Mouse (Mus musculus): ENCODE measurements around the gene Slc48a1. TPM values are rescaled to one million over a fixed set of nuclear protein-coding genes. Genes with fewer than 3 reads are reported as not detected.

The Slc48a1 gene
- polyA plus RNA-seq, 1 experiment from 2014 or later: 122 TPM

- 68% methylated on average over 4 of the region's 4 CpGs for WGBS
Measured at GRCm38 (mm10) chr15:97742600-97742999, 35.7 kb upstream of the Slc48a1 start.

GRCm38 (mm10) chr15:97743210-97743609 is 35.1 kb upstream of the Slc48a1 start:
- H3K27ac ChIP-seq (ENCODE audit: low read depth, low read length): no peak overlapping the region
- H3K27me3 ChIP-seq (replicated peaks; ENCODE audit: control insufficient read depth, insufficient read depth, low read length): no peaks in the 10 kb centered on the region
- H3K36me3 ChIP-seq (ENCODE audit: control insufficient read depth, insufficient read depth, low read length): no peaks in the 10 kb centered on the region
- 91% methylated on average over 5 of the region's 5 CpGs for WGBS
- peaks cover 6% of the 10 kb centered on the region for H3K4me1 ChIP-seq (ENCODE audit: control insufficient read depth, insufficient read depth, low read depth, low read length)
- no peak for ATAC-seq
- H3K4me3 ChIP-seq (ENCODE audit: low read length): no peak overlapping the region
- peaks cover 2% of the 10 kb centered on the region; the same call in 1 of the 2 replicates for H3K9me3 ChIP-seq (ENCODE audit: control insufficient read depth, low read length)
- no peak overlapping the region for H3K9ac ChIP-seq (ENCODE audit: low read depth, low read length)
- no peak overlapping the region for H3K4me2 ChIP-seq (ENCODE audit: low read length)

More at GRCm38 (mm10) chr15:97742600-97742999, 35.7 kb upstream of the Slc48a1 start:
- Histone ChIP-seq H3K4me1 (ENCODE audit: control insufficient read depth, insufficient read depth, low read depth, low read length) (peaks cover 6% of the 10 kb centered on the region), H3K27ac (ENCODE audit: low read depth, low read length) (no peak overlapping the region), H3K4me2 (ENCODE audit: low read length) (no peak overlapping the region), H3K4me3 (ENCODE audit: low read length) (no peak overlapping the region), H3K36me3 (ENCODE audit: control insufficient read depth, insufficient read depth, low read length) (no peaks in the 10 kb centered on the region), H3K9ac (ENCODE audit: low read depth, low read length) (no peak overlapping the region), H3K27me3 (replicated peaks; ENCODE audit: control insufficient read depth, insufficient read depth, low read length) (no peaks in the 10 kb centered on the region), H3K9me3 (ENCODE audit: control insufficient read depth, low read length) (peaks cover 2% of the 10 kb centered on the region; the same call in 1 of the 2 replicates)
- no peak for ATAC-seq

- no peak for ATAC-seq
- Histone ChIP-seq H3K27ac (ENCODE audit: low read depth, low read length) (no peak overlapping the region), H3K4me2 (ENCODE audit: low read length) (no peak overlapping the region), H3K4me1 (ENCODE audit: control insufficient read depth, insufficient read depth, low read depth, low read length) (peaks cover 6% of the 10 kb centered on the region), H3K27me3 (replicated peaks; ENCODE audit: control insufficient read depth, insufficient read depth, low read length) (no peaks in the 10 kb centered on the region), H3K4me3 (ENCODE audit: low read length) (no peak overlapping the region), H3K36me3 (ENCODE audit: control insufficient read depth, insufficient read depth, low read length) (no peaks in the 10 kb centered on the region), H3K9me3 (ENCODE audit: control insufficient read depth, low read length) (0 out of 2 replicates have a peak, but pooled peaks cover 2% of the 10 kb centered on the region), H3K9ac (ENCODE audit: low read depth, low read length) (peak overlapping the region; percentile 22; the same call in 1 of the 2 replicates)
- WGBS: 68% methylated on average over 12 of the region's 12 CpGs
Measured at GRCm38 (mm10) chr15:97743961-97744525, 34.3 kb upstream of the Slc48a1 start.

GRCm38 (mm10) chr15:97744930-97745329 is 33.4 kb upstream of the Slc48a1 start:
- Histone ChIP-seq H3K36me3 (ENCODE audit: control insufficient read depth, insufficient read depth, low read length) (no peaks in the 10 kb centered on the region), H3K4me2 (ENCODE audit: low read length) (no peak overlapping the region), H3K27ac (ENCODE audit: low read depth, low read length) (no peak overlapping the region), H3K9ac (ENCODE audit: low read depth, low read length) (no peak overlapping the region), H3K9me3 (ENCODE audit: control insufficient read depth, low read length) (0 out of 2 replicates have a peak, but pooled peaks cover 2% of the 10 kb centered on the region), H3K4me3 (ENCODE audit: low read length) (no peak overlapping the region), H3K27me3 (replicated peaks; ENCODE audit: control insufficient read depth, insufficient read depth, low read length) (no peaks in the 10 kb centered on the region), H3K4me1 (ENCODE audit: control insufficient read depth, insufficient read depth, low read depth, low read length) (peaks cover 6% of the 10 kb centered on the region)
- peak; percentile 55 for ATAC-seq
- WGBS: 58% methylated on average over 10 of the region's 10 CpGs

GRCm38 (mm10) chr15:97745331-97745730 is 33.0 kb upstream of the Slc48a1 start:
- no peaks in the 10 kb centered on the region for H3K9me3 ChIP-seq (ENCODE audit: control insufficient read depth, low read length)
- no peaks in the 10 kb centered on the region for H3K36me3 ChIP-seq (ENCODE audit: control insufficient read depth, insufficient read depth, low read length)
- H3K9ac ChIP-seq (ENCODE audit: low read depth, low read length): no peak overlapping the region
- WGBS: 67% methylated on average over 10 of the region's 10 CpGs
- H3K27ac ChIP-seq (ENCODE audit: low read depth, low read length): no peak overlapping the region
- H3K4me3 ChIP-seq (ENCODE audit: low read length): no peak overlapping the region
- H3K27me3 ChIP-seq (replicated peaks; ENCODE audit: control insufficient read depth, insufficient read depth, low read length): no peaks in the 10 kb centered on the region
- no peak for ATAC-seq
- H3K4me1 ChIP-seq (ENCODE audit: control insufficient read depth, insufficient read depth, low read depth, low read length): peaks cover 6% of the 10 kb centered on the region
- no peak overlapping the region for H3K4me2 ChIP-seq (ENCODE audit: low read length)

GRCm38 (mm10) chr15:97746278-97746677 is 32.0 kb upstream of the Slc48a1 start:
- H3K4me3 ChIP-seq (ENCODE audit: low read length): no peak overlapping the region
- H3K9ac ChIP-seq (ENCODE audit: low read depth, low read length): no peak overlapping the region
- H3K9me3 ChIP-seq (ENCODE audit: control insufficient read depth, low read length): no peaks in the 10 kb centered on the region
- ATAC-seq: no peak
- H3K4me1 ChIP-seq (ENCODE audit: control insufficient read depth, insufficient read depth, low read depth, low read length): peaks cover 10% of the 10 kb centered on the region
- 93% methylated on average over 10 of the region's 10 CpGs for WGBS
- no peaks in the 10 kb centered on the region for H3K27me3 ChIP-seq (replicated peaks; ENCODE audit: control insufficient read depth, insufficient read depth, low read length)
- H3K36me3 ChIP-seq (ENCODE audit: control insufficient read depth, insufficient read depth, low read length): no peaks in the 10 kb centered on the region
- no peak overlapping the region for H3K4me2 ChIP-seq (ENCODE audit: low read length)
- no peak overlapping the region for H3K27ac ChIP-seq (ENCODE audit: low read depth, low read length)

- H3K4me1 ChIP-seq (ENCODE audit: control insufficient read depth, insufficient read depth, low read depth, low read length): peaks cover 10% of the 10 kb centered on the region
Measured at GRCm38 (mm10) chr15:97746748-97747147, 31.6 kb upstream of the Slc48a1 start.

GRCm38 (mm10) chr15:97747486-97747885 is 30.8 kb upstream of the Slc48a1 start:
- Histone ChIP-seq H3K36me3 (ENCODE audit: control insufficient read depth, insufficient read depth, low read length) (no peaks in the 10 kb centered on the region), H3K4me1 (ENCODE audit: control insufficient read depth, insufficient read depth, low read depth, low read length) (peaks cover 6% of the 10 kb centered on the region), H3K27me3 (replicated peaks; ENCODE audit: control insufficient read depth, insufficient read depth, low read length) (no peaks in the 10 kb centered on the region), H3K27ac (ENCODE audit: low read depth, low read length) (no peak overlapping the region), H3K4me3 (ENCODE audit: low read length) (no peak overlapping the region), H3K9ac (ENCODE audit: low read depth, low read length) (no peak overlapping the region), H3K9me3 (ENCODE audit: control insufficient read depth, low read length) (no peaks in the 10 kb centered on the region), H3K4me2 (ENCODE audit: low read length) (no peak overlapping the region)
- 91% methylated on average over 4 of the region's 4 CpGs for WGBS
- no peak for ATAC-seq

More at GRCm38 (mm10) chr15:97746748-97747147, 31.6 kb upstream of the Slc48a1 start:
- Histone ChIP-seq H3K27me3 (replicated peaks; ENCODE audit: control insufficient read depth, insufficient read depth, low read length) (no peaks in the 10 kb centered on the region), H3K36me3 (ENCODE audit: control insufficient read depth, insufficient read depth, low read length) (no peaks in the 10 kb centered on the region), H3K4me2 (ENCODE audit: low read length) (no peak overlapping the region), H3K9ac (ENCODE audit: low read depth, low read length) (no peak overlapping the region), H3K27ac (ENCODE audit: low read depth, low read length) (no peak overlapping the region), H3K9me3 (ENCODE audit: control insufficient read depth, low read length) (no peaks in the 10 kb centered on the region), H3K4me3 (ENCODE audit: low read length) (no peak overlapping the region)
- no peak for ATAC-seq
- 95% methylated on average over 24 of the region's 24 CpGs for WGBS

- Histone ChIP-seq H3K27me3 (replicated peaks; ENCODE audit: control insufficient read depth, insufficient read depth, low read length) (no peaks in the 10 kb centered on the region), H3K4me1 (ENCODE audit: control insufficient read depth, insufficient read depth, low read depth, low read length) (peaks cover 6% of the 10 kb centered on the region), H3K9ac (ENCODE audit: low read depth, low read length) (no peak overlapping the region), H3K36me3 (ENCODE audit: control insufficient read depth, insufficient read depth, low read length) (no peaks in the 10 kb centered on the region), H3K9me3 (ENCODE audit: control insufficient read depth, low read length) (no peaks in the 10 kb centered on the region), H3K4me3 (ENCODE audit: low read length) (no peak overlapping the region), H3K27ac (ENCODE audit: low read depth, low read length) (no peak overlapping the region), H3K4me2 (ENCODE audit: low read length) (no peak overlapping the region)
- ATAC-seq: no peak
- WGBS: 23% methylated on average over 10 of the region's 10 CpGs
Measured at GRCm38 (mm10) chr15:97748309-97748708, 30.0 kb upstream of the Slc48a1 start.

All from hindbrain, embryonic 16.5 days (tissue).